Mouse (Mus musculus): Measurements from ENCODE around the gene Exoc4. TPM values are rescaled to one million over a fixed set of nuclear protein-coding genes. Genes with fewer than 3 reads are reported as not detected.

Exoc4 gene
- polyA plus RNA-seq, 1 experiment from 2014 or later = 11.7 TPM

DNA sequence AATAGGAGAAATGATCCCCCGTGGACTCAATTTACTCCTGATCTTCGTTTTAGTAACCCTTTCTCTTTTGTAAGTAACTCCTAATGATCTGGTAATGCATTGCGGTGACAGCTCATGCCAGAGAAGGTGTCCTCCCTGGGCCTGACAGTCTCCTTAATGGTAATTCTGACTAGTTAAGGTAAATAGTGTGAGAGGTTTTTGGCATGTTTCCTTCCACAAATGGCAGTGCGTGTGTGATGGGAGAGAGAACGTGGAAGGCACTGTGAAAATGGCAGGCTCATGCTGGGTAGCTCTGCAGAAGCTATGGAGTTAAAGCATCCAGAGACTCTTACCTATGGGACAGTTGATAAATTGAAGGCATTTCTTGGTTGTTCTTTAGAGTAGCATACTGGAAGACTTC, 15.1 kb downstream of the Exoc4 start:
- no peaks in the 10 kb centered on the region for H3K27me3 ChIP-seq (replicated peaks; ENCODE audit: insufficient read depth, low read length)
- TF ChIP-seq EP300 (IDR thresholded peaks at IDR 0.05) (no peak), CTCF (IDR thresholded peaks at IDR 0.05) (no peak)

DNA sequence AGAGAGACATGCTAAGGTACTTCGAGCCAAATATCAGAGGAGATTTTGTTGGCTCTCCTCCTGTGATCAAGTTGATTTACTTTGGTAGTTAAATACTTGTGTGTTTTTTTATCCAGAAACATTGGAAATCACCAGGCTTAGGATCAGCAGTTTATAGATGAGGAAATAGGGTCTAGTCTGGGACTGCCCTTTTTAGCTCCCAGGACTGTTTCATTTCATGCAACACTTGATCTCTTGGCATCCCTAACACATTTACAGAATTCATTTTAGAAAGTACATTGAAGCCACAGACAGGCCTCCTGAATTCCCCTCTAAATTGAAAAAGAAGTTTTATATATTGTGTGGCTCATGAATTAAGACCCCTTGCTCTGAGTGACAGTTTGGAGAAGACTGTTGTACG, 15.5 kb downstream of the Exoc4 start:
- Histone ChIP-seq H3K27me3 (replicated peaks; ENCODE audit: insufficient read depth, low read length) (no peaks in the 10 kb centered on the region), H3K4me2 (replicated peaks; ENCODE audit: low read depth, low read length) (no peak overlapping the region; the same call in 1 of the 2 replicates), H3K9me3 (ENCODE audit: low read length) (no peaks in the 10 kb centered on the region), H3K27ac (ENCODE audit: low read length) (no peak overlapping the region), H3K36me3 (ENCODE audit: insufficient read depth, low read length) (no peaks in the 10 kb centered on the region), H3K4me3 (ENCODE audit: low read depth, low read length) (no peak overlapping the region), H3K4me1 (ENCODE audit: insufficient read depth, low read depth, low read length) (peaks cover 3% of the 10 kb centered on the region; the same call in 1 of the 2 replicates), H3K9ac (replicated peaks; ENCODE audit: low read depth) (no peak overlapping the region)
- DNase-seq (ENCODE audit: low spot score) (peak; percentile 40), ATAC-seq (peak; percentile 46; the same call in 1 of the 2 replicates)
- WGBS = 75% methylated on average over 2 of the region's 2 CpGs
- TF ChIP-seq CTCF (IDR thresholded peaks at IDR 0.05) = no peak

More for the DNA sequence above, 15.1 kb downstream of the Exoc4 start:
- no peaks in the 10 kb centered on the region for H3K36me3 ChIP-seq (ENCODE audit: insufficient read depth, low read length)
- WGBS = 35% methylated on average over 5 of the region's 5 CpGs
- H3K9me3 ChIP-seq (ENCODE audit: low read length) = no peaks in the 10 kb centered on the region
- ATAC-seq (no peak), DNase-seq (ENCODE audit: low spot score) (no peak)
- peaks cover 3% of the 10 kb centered on the region; the same call in 1 of the 2 replicates for H3K4me1 ChIP-seq (ENCODE audit: insufficient read depth, low read depth, low read length)
- H3K9ac ChIP-seq (replicated peaks; ENCODE audit: low read depth) = no peak overlapping the region
- no peak overlapping the region; the same call in 1 of the 2 replicates for H3K4me2 ChIP-seq (replicated peaks; ENCODE audit: low read depth, low read length)
- H3K4me3 ChIP-seq (ENCODE audit: low read depth, low read length) = no peak overlapping the region
- H3K27ac ChIP-seq (ENCODE audit: low read length) = no peak overlapping the region

- no peak overlapping the region for H3K9ac ChIP-seq (replicated peaks; ENCODE audit: low read depth)
- no peak overlapping the region for H3K27ac ChIP-seq (ENCODE audit: low read length)
- DNase-seq (ENCODE audit: low spot score) = no peak
- no peaks in the 10 kb centered on the region for H3K27me3 ChIP-seq (replicated peaks; ENCODE audit: insufficient read depth, low read length)
- no peak overlapping the region for H3K4me3 ChIP-seq (ENCODE audit: low read depth, low read length)
- no peaks in the 10 kb centered on the region for H3K9me3 ChIP-seq (ENCODE audit: low read length)
- no peaks in the 10 kb centered on the region for H3K36me3 ChIP-seq (ENCODE audit: insufficient read depth, low read length)
- H3K4me1 ChIP-seq (ENCODE audit: insufficient read depth, low read depth, low read length) = peaks cover 3% of the 10 kb centered on the region; the same call in 1 of the 2 replicates
- no peak overlapping the region for H3K4me2 ChIP-seq (replicated peaks; ENCODE audit: low read depth, low read length)
- WGBS = 79% methylated on average over 6 of the region's 6 CpGs
- no peak for TF ChIP-seq EP300 (IDR thresholded peaks at IDR 0.05)
- no peak for TF ChIP-seq CTCF (IDR thresholded peaks at IDR 0.05)
- ATAC-seq = no peak
These were observed 18.7 kb downstream of the Exoc4 start for GRCm38 (mm10) chr6:33267571-33267970.

DNA sequence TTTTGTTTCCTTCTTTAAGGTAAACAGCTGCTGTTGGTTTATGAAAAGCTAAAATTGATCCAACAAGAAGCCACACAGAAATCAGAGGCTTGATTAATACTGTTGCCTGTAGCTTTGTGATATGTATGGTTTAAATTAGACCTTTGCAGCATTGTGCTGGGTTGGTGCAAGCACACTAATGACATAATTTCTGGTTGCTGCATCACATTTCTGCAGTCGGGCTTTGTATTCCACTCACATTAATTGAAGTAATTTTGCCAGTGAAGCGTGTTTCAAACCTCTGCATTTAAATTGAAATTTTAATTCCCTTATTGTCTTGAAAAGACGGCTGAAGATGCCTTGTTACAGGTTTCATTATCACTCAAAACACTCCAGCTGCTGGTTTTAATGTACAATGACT, 34.6 kb downstream of the Exoc4 start:
- Histone ChIP-seq H3K36me3 (ENCODE audit: insufficient read depth, low read length) (no peaks in the 10 kb centered on the region), H3K4me1 (ENCODE audit: insufficient read depth, low read depth, low read length) (no peaks in the 10 kb centered on the region), H3K9ac (replicated peaks; ENCODE audit: low read depth) (no peak overlapping the region), H3K4me2 (replicated peaks; ENCODE audit: low read depth, low read length) (no peak overlapping the region), H3K9me3 (ENCODE audit: low read length) (no peaks in the 10 kb centered on the region), H3K27ac (ENCODE audit: low read length) (no peak overlapping the region), H3K4me3 (ENCODE audit: low read depth, low read length) (no peak overlapping the region), H3K27me3 (replicated peaks; ENCODE audit: insufficient read depth, low read length) (no peaks in the 10 kb centered on the region)
- no peak for TF ChIP-seq EP300 (IDR thresholded peaks at IDR 0.05)
- TF ChIP-seq CTCF (IDR thresholded peaks at IDR 0.05) = no peak
- 83% methylated on average over 3 of the region's 3 CpGs for WGBS
- DNase-seq (ENCODE audit: low spot score) (no peak), ATAC-seq (no peak)

DNA sequence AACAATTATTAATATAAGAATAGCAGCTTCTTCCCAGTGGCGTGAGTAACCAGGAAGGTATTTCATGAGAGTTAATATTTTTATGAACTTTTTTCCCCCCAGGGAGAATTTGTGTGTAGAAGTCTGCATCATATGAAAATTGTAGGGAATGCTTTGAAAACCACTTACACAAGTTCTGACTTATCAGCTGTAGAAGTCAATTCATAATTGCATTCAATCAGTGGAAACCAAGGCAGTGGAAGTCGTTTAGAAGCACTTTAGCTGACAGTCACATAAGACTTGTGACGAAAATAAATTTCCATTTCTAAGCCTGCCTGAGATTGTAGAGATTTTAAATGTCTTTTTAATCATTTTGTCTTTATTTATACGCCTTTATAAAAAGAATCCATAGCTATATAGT, 35.1 kb downstream of the Exoc4 start:
- whole genome bisulfite sequencing = 80% methylated on average over 4 of the region's 4 CpGs
- ATAC-seq = no peak

GRCm38 (mm10) chr6:33286376-33286775, 37.5 kb downstream of the Exoc4 start:
- TF ChIP-seq EP300 (IDR thresholded peaks at IDR 0.05) (no peak), CTCF (IDR thresholded peaks at IDR 0.05) (no peak)
- no peak for ATAC-seq
- H3K4me1 ChIP-seq (ENCODE audit: insufficient read depth, low read depth, low read length) = no peaks in the 10 kb centered on the region

More for the DNA sequence above, 35.1 kb downstream of the Exoc4 start:
- no peaks in the 10 kb centered on the region for H3K9me3 ChIP-seq (ENCODE audit: low read length)
- H3K4me2 ChIP-seq (replicated peaks; ENCODE audit: low read depth, low read length) = no peak overlapping the region
- H3K4me1 ChIP-seq (ENCODE audit: insufficient read depth, low read depth, low read length) = no peaks in the 10 kb centered on the region
- H3K36me3 ChIP-seq (ENCODE audit: insufficient read depth, low read length) = no peaks in the 10 kb centered on the region
- TF ChIP-seq CTCF (IDR thresholded peaks at IDR 0.05) (no peak), EP300 (IDR thresholded peaks at IDR 0.05) (no peak)
- no peak overlapping the region for H3K4me3 ChIP-seq (ENCODE audit: low read depth, low read length)
- no peak overlapping the region for H3K27ac ChIP-seq (ENCODE audit: low read length)
- DNase-seq (ENCODE audit: low spot score) = no peak
- H3K27me3 ChIP-seq (replicated peaks; ENCODE audit: insufficient read depth, low read length) = no peaks in the 10 kb centered on the region
- H3K9ac ChIP-seq (replicated peaks; ENCODE audit: low read depth) = no peak overlapping the region

DNA sequence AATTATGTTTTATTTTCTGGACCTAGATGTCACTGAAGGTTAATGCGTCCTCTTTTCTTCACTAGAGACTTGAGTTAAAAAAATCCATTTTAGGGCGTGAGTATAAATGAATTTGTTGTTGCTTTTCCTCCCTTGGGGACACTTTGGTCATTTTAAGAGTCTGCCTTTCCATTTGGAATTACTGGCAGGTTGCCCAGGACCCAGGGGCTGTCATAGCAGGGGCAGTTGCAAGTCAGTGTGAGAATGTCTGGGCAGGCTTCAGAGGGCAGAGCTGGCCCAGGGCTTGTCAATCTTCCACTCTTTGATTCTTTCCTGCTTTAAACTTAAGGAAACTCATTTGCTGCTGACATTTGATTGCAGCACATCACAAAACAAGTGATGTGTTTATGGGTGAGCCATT, 45.7 kb downstream of the Exoc4 start:
- Histone ChIP-seq H3K4me1 (ENCODE audit: insufficient read depth, low read depth, low read length) (no peaks in the 10 kb centered on the region), H3K27ac (ENCODE audit: low read length) (no peak overlapping the region), H3K9ac (replicated peaks; ENCODE audit: low read depth) (no peak overlapping the region), H3K27me3 (replicated peaks; ENCODE audit: insufficient read depth, low read length) (no peaks in the 10 kb centered on the region), H3K9me3 (ENCODE audit: low read length) (no peaks in the 10 kb centered on the region), H3K4me2 (replicated peaks; ENCODE audit: low read depth, low read length) (no peak overlapping the region), H3K36me3 (ENCODE audit: insufficient read depth, low read length) (no peaks in the 10 kb centered on the region), H3K4me3 (ENCODE audit: low read depth, low read length) (no peak overlapping the region)
- TF ChIP-seq EP300 (IDR thresholded peaks at IDR 0.05) (no peak), CTCF (IDR thresholded peaks at IDR 0.05) (no peak)
- DNase-seq (ENCODE audit: low spot score) (no peak), ATAC-seq (no peak)
- WGBS = 76% methylated on average over 2 of the region's 2 CpGs

More at GRCm38 (mm10) chr6:33286376-33286775, 37.5 kb downstream of the Exoc4 start:
- Histone ChIP-seq H3K27me3 (replicated peaks; ENCODE audit: insufficient read depth, low read length) (no peaks in the 10 kb centered on the region), H3K4me3 (ENCODE audit: low read depth, low read length) (no peak overlapping the region), H3K27ac (ENCODE audit: low read length) (no peak overlapping the region), H3K9me3 (ENCODE audit: low read length) (no peaks in the 10 kb centered on the region), H3K4me2 (replicated peaks; ENCODE audit: low read depth, low read length) (no peak overlapping the region), H3K36me3 (ENCODE audit: insufficient read depth, low read length) (no peaks in the 10 kb centered on the region), H3K9ac (replicated peaks; ENCODE audit: low read depth) (no peak overlapping the region)
- DNase-seq (ENCODE audit: low spot score) = no peak
- WGBS = 56% methylated on average over 6 of the region's 6 CpGs

All from lung, postnatal 0 days (tissue).